Mouse (Mus musculus) midbrain, embryonic 12.5 days (tissue): ENCODE data around the gene Cntfr. TPM values are rescaled to one million over a fixed set of nuclear protein-coding genes. Genes with fewer than 3 reads are reported as not detected.

Source experiments
- ATAC-seq: fragments of 200-750 bp; cut with Nextera tagmentation; 2 replicates; pipeline ENCODE4 v1.8.0; 2017; ENCODE audit warnings: low read depth, moderate TSS enrichment, moderate library complexity; ENCODE audit not compliant: low FRiP score
- H3K27ac ChIP-seq: fragments of 300-500 bp; sonication (generic); replicated peaks from 2 replicates; pipeline ENCODE4 v1.5.1; 2016; ENCODE audit warnings: mild to moderate bottlenecking
- H3K27me3 ChIP-seq: fragments of 300-500 bp; sonication (generic); 2 replicates; pipeline ENCODE4 v1.6.1; 2016; ENCODE audit warnings: mild to moderate bottlenecking
- H3K36me3 ChIP-seq: fragments of 300-500 bp; sonication (generic); 2 replicates; pipeline ENCODE4 v1.6.1; 2016
- H3K4me1 ChIP-seq: fragments of 300-500 bp; sonication (generic); 2 replicates; pipeline ENCODE4 v1.6.1; 2016
- H3K4me2 ChIP-seq: fragments of 300-500 bp; sonication (generic); replicated peaks from 2 replicates; pipeline ENCODE4 v1.6.1; 2016; ENCODE audit warnings: mild to moderate bottlenecking, moderate library complexity
- H3K4me3 ChIP-seq: fragments of 300-500 bp; sonication (generic); 2 replicates; pipeline ENCODE4 v1.5.1; 2016; ENCODE audit warnings: mild to moderate bottlenecking
- H3K9ac ChIP-seq: fragments of 300-500 bp; sonication (generic); replicated peaks from 2 replicates; pipeline ENCODE4 v1.6.1; 2016; ENCODE audit warnings: mild to moderate bottlenecking, moderate library complexity
- H3K9me3 ChIP-seq: fragments of 300-500 bp; sonication (generic); 2 replicates; pipeline ENCODE4 v1.6.1; 2016; ENCODE audit warnings: mild to moderate bottlenecking
- WGBS: fragments of 180-500 bp; shearing (Covaris S2); methylation state at CpG from one replicate; pipeline ENCODE4 v1.1.7; 2016; 5-methylcytosine and 5-hydroxymethylcytosine counted together
- polyA plus RNA-seq: library from polyadenylated mRNA; unstranded; fragments of >200 nt; fragmentation: Nextera tagmentation; extraction: Ambion mirVana; gene quantifications from 2 replicates; pipeline ENCODE4 v1.2.1, GENCODE M21; 2016

Gene Cntfr
- polyA plus RNA-seq, 1 experiment from 2014 or later = 43.5 TPM

GRCm38 (mm10) chr4:41658566-41659384 is 38.1 kb downstream of the Cntfr start:
- Histone ChIP-seq H3K4me1 (peaks cover 61% of the 10 kb centered on the region), H3K27me3 (0 out of 2 replicates have a peak, but pooled peaks cover 8% of the 10 kb centered on the region), H3K27ac (peak overlapping the region; percentile 30), H3K9ac (0 out of 2 replicates have a peak overlapping the region, but pooled peaks have one; percentile 32), H3K4me2 (no peak overlapping the region), H3K36me3 (peaks cover 66% of the 10 kb centered on the region), H3K4me3 (no peak overlapping the region), H3K9me3 (no peaks in the 10 kb centered on the region)
- WGBS = 25% methylated on average over 21 of the region's 25 CpGs
- ATAC-seq = peak; percentile 16; the same call in 1 of the 2 replicates

DNA sequence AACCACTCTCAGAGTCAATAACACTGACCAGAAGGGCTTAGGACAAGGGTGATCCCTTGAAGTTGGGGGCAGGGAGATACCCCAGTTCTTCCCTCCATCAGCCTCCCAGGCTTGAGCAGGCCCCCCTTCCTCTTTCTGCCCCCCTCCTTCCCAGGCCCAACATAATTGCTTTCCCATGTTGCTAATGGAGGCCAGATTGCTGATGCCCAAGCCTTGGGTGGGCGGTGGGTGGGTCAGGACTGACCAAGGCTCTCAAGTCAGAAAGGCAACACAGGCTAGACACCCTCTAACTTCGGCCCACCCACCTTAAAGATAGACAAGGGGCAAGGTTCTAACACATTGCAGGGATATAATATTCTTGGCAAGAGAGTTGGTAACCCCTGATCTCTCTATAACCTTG is 41.4 kb downstream of the Cntfr start:
- WGBS = 94% methylated on average over 2 of the region's 2 CpGs
- Histone ChIP-seq H3K4me1 (peaks cover 33% of the 10 kb centered on the region), H3K9me3 (no peaks in the 10 kb centered on the region), H3K4me2 (no peak overlapping the region), H3K4me3 (no peak overlapping the region), H3K9ac (no peak overlapping the region), H3K36me3 (peaks cover 37% of the 10 kb centered on the region), H3K27me3 (0 out of 2 replicates have a peak, but pooled peaks cover 8% of the 10 kb centered on the region), H3K27ac (no peak overlapping the region)
- ATAC-seq = no peak

DNA sequence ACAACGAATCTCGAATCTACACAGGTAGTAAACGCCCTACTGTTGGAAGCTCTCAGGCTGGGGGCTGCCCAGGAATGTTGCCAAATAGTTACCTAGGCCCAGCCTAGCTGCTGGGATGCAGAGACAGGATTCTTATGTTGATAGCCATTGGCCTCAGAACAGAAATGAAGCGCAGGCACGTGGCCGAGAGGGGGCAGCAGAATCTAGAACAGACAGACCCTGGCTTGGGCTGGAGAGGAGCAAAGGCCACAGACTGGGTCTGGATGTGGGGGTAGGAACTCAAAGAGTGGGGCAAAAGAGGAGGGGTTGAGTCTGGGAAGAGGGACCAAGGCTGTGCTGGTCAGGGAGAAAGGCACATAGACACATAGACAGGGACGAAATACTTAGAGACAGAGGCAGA is 42.7 kb downstream of the Cntfr start:
- no peak overlapping the region; the same call in 1 of the 2 replicates for H3K27ac ChIP-seq
- ATAC-seq = peak; percentile 38; the same call in 1 of the 2 replicates
- no peaks in the 10 kb centered on the region for H3K27me3 ChIP-seq
- no peak overlapping the region for H3K9ac ChIP-seq
- no peak overlapping the region for H3K4me2 ChIP-seq
- H3K4me3 ChIP-seq = no peak overlapping the region
- WGBS = 10% methylated on average over 7 of the region's 7 CpGs
- no peaks in the 10 kb centered on the region for H3K9me3 ChIP-seq
- peaks cover 31% of the 10 kb centered on the region for H3K36me3 ChIP-seq
- peaks cover 20% of the 10 kb centered on the region for H3K4me1 ChIP-seq

DNA sequence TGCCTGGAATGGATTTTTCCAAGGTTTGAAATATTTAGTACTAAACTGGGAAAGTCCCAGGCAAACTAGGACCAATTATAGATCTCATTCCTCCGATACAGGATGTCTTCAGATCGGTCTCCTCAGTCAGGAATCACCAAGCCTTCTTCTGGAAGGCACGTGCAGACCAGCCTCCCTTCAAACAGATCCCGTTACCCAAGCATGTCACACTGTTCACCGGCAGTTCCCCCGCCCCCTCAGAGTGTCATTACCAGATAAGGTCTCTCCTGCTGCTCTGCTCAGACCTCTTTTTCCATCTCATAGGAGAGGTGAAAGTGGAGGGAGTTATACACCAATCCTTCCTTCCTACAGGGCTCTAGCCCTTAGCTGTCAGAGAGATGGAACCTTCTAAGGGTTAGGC is 43.2 kb downstream of the Cntfr start:
- no peak for ATAC-seq
- Histone ChIP-seq H3K36me3 (peaks cover 26% of the 10 kb centered on the region), H3K9ac (no peak overlapping the region), H3K4me3 (no peak overlapping the region), H3K9me3 (no peaks in the 10 kb centered on the region), H3K4me2 (no peak overlapping the region), H3K4me1 (peaks cover 16% of the 10 kb centered on the region), H3K27ac (peak overlapping the region; percentile 15; the same call in 1 of the 2 replicates), H3K27me3 (no peaks in the 10 kb centered on the region)
- 65% methylated on average over 6 of the region's 6 CpGs for WGBS

- Histone ChIP-seq H3K36me3 (peaks cover 23% of the 10 kb centered on the region), H3K9me3 (no peaks in the 10 kb centered on the region), H3K4me1 (peaks cover 17% of the 10 kb centered on the region), H3K27ac (0 out of 2 replicates have a peak overlapping the region, but pooled peaks have one; percentile 15), H3K9ac (no peak overlapping the region), H3K27me3 (no peaks in the 10 kb centered on the region), H3K4me2 (no peak overlapping the region), H3K4me3 (no peak overlapping the region)
- ATAC-seq = peak; percentile 38; the same call in 1 of the 2 replicates
- WGBS = 42% methylated on average over 6 of the region's 6 CpGs
Observed at GRCm38 (mm10) chr4:41653296-41653695, 43.6 kb downstream of the Cntfr start.

- Histone ChIP-seq H3K9ac (no peak overlapping the region), H3K27ac (no peak overlapping the region)
- 69% methylated on average over 7 of the region's 7 CpGs for WGBS
Observed at GRCm38 (mm10) chr4:41648627-41649026, 48.3 kb downstream of the Cntfr start.

GRCm38 (mm10) chr4:41648157-41648556 is 48.7 kb downstream of the Cntfr start:
- Histone ChIP-seq H3K4me3 (no peak overlapping the region), H3K36me3 (no peaks in the 10 kb centered on the region), H3K9ac (no peak overlapping the region), H3K4me1 (peaks cover 17% of the 10 kb centered on the region; the same call in 1 of the 2 replicates), H3K9me3 (0 out of 2 replicates have a peak, but pooled peaks cover 3% of the 10 kb centered on the region), H3K27ac (no peak overlapping the region), H3K4me2 (no peak overlapping the region), H3K27me3 (no peaks in the 10 kb centered on the region)
- WGBS = 15% methylated on average over 4 of the region's 4 CpGs
- no peak for ATAC-seq

More at GRCm38 (mm10) chr4:41648627-41649026, 48.3 kb downstream of the Cntfr start:
- Histone ChIP-seq H3K4me1 (peaks cover 17% of the 10 kb centered on the region; the same call in 1 of the 2 replicates), H3K27me3 (no peaks in the 10 kb centered on the region), H3K9me3 (0 out of 2 replicates have a peak, but pooled peaks cover 3% of the 10 kb centered on the region), H3K4me2 (no peak overlapping the region), H3K36me3 (no peaks in the 10 kb centered on the region), H3K4me3 (no peak overlapping the region)
- no peak for ATAC-seq

DNA sequence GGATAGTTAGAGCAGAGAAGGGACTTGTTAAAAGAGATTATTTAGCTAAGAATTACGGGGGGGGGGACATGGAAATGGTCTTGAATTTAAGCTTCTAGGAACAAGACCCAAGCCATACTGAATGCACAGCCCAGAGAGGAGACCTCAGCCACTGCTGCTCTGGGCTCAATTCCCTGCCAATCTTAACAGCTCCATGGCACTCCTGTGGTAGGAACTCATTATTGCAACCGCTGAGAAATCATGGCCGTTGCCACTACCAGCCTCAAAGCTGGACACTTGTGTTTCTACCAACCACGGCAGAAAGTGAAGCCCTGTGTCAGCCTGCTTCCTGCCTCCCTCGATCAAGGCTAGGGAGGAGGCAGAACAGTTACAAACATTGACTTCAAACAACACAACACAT is 51.4 kb downstream of the Cntfr start:
- 0 out of 2 replicates have a peak, but pooled peaks cover 3% of the 10 kb centered on the region for H3K9me3 ChIP-seq
- WGBS = 30% methylated on average over 5 of the region's 5 CpGs
- H3K27me3 ChIP-seq = no peaks in the 10 kb centered on the region
- no peak overlapping the region for H3K4me3 ChIP-seq
- H3K27ac ChIP-seq = no peak overlapping the region
- H3K36me3 ChIP-seq = no peaks in the 10 kb centered on the region
- H3K4me2 ChIP-seq = no peak overlapping the region
- peaks cover 21% of the 10 kb centered on the region; the same call in 1 of the 2 replicates for H3K4me1 ChIP-seq
- no peak for ATAC-seq
- H3K9ac ChIP-seq = no peak overlapping the region

DNA sequence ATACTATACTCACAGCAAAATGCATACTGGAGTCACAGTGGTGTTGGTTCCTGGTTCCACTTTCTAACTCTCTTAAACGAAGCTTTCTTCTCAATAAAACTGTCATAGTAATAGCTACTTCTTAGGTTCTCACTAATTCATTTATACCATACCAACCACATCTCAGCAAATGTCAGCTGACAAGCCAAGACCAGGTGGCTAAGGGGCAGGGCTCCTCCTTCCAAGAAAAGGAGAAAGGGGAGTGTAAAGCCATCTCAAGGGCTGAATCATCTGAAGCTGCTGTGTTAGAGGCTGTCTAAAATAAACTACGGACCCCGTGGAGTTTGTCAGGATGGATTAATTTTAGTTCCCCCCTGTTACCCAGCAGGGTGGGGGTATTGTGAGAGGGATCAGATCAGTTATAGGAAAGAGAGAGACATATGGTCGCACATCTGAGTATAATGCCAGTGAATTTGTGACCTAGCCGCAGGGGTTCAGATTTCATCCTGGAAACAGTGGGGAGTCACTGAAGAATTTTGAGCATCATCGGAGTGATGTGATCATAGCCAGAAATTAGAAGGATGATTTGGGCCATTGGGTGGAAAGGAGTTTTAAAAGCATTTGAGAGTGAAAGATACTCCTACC is 55.6 kb downstream of the Cntfr start:
- Histone ChIP-seq H3K27ac (no peak overlapping the region), H3K9ac (no peak overlapping the region), H3K9me3 (0 out of 2 replicates have a peak, but pooled peaks cover 3% of the 10 kb centered on the region), H3K27me3 (peaks cover 21% of the 10 kb centered on the region), H3K4me2 (no peak overlapping the region), H3K4me3 (no peak overlapping the region), H3K4me1 (peaks cover 35% of the 10 kb centered on the region), H3K36me3 (peaks cover 7% of the 10 kb centered on the region; the same call in 1 of the 2 replicates)
- ATAC-seq = no peak
- WGBS = 81% methylated on average over 6 of the region's 6 CpGs

- Histone ChIP-seq H3K4me3 (peak within 1 kb of the TSS; percentile 78), H3K4me2 (peak within 1 kb of the TSS; percentile 78), H3K9me3 (0 out of 2 replicates have a peak, but pooled peaks cover 3% of the 10 kb centered on the region), H3K27ac (peak within 1 kb of the TSS; percentile 92), H3K4me1 (peaks cover 44% of the 10 kb centered on the region), H3K36me3 (peaks cover 7% of the 10 kb centered on the region; the same call in 1 of the 2 replicates), H3K9ac (peak within 1 kb of the TSS; percentile 95), H3K27me3 (peaks cover 21% of the 10 kb centered on the region)
- WGBS = under 1% methylated on average over 43 of the region's 74 CpGs
- ATAC-seq = peak; percentile 91
Observed at GRCm38 (mm10) chr4:41639913-41640507, 56.9 kb downstream of the Cntfr start, which contains the start of gene Enho. Gene Enho, minus strand, starts transcription at chr4:41640324.

DNA sequence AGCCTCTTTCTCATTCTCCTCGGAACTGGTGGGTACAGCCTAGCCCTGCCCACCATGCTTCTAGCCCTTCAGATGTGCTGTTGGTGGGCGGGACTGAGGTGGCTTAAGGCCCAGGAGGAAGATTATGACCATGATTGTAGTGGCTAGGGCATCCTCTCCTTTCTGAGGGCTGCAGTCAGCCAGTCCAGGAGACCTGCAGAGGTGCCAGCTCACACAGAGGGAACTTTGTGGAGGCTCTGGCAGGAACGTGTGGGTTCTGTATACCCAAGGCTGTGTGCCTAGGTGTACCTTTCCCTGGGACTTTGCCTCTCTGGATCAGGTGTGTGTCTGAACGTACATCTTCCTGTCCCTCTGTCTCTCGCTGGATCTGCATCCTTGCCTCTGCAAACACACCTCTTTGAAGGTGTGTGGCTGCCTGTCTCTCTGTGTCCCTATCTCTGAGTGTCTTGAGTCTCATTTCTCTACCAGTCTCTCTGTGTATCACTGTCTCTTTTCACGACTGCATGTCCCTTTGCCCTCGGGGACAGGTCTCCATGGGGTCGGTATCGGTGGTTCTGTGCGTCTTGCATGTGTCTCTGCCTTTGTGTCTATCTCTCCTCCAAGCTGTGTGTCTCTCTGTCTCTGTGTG is 57.6 kb downstream of the Cntfr start:
- Histone ChIP-seq H3K4me1 (peaks cover 49% of the 10 kb centered on the region), H3K27ac (peak overlapping the region; percentile 92), H3K4me2 (peak overlapping the region; percentile 78), H3K4me3 (peak overlapping the region; percentile 78), H3K36me3 (peaks cover 7% of the 10 kb centered on the region; the same call in 1 of the 2 replicates), H3K9ac (peak overlapping the region; percentile 95), H3K27me3 (peaks cover 21% of the 10 kb centered on the region), H3K9me3 (0 out of 2 replicates have a peak, but pooled peaks cover 3% of the 10 kb centered on the region)
- ATAC-seq = no peak
- 8% methylated on average over 10 of the region's 10 CpGs for WGBS
